Mouse (Mus musculus) forebrain, embryonic 14.5 days (tissue): ENCODE measurements around the gene Lin7a. TPM values are rescaled to one million over a fixed set of nuclear protein-coding genes. Genes with fewer than 3 reads are reported as not detected.

ENCODE experiments used
- ATAC-seq: fragments of 200-750 bp; cut with Nextera tagmentation; 2 replicates; pipeline ENCODE4 v1.8.0; 2017; ENCODE audit warnings: mild to moderate bottlenecking, moderate library complexity
- DNase-seq: peaks from one replicate; pipeline ENCODE4 v3.0.0-alpha.2; 2015; ENCODE audit warnings: low spot score
- H3K27ac ChIP-seq: fragments of 300-500 bp; sonication (generic); 2 replicates; pipeline ENCODE4 v1.5.1; 2014; ENCODE audit warnings: low read depth, mild to moderate bottlenecking, control low read depth, low read length, moderate library complexity
- H3K27me3 ChIP-seq: fragments of 300-500 bp; sonication (generic); replicated peaks from 2 replicates; pipeline ENCODE4 v1.6.1; 2014; ENCODE audit warnings: low read length, control low read depth, mixed read lengths; ENCODE audit not compliant: control insufficient read depth, insufficient read depth
- H3K36me3 ChIP-seq: fragments of 300-500 bp; sonication (generic); 2 replicates; pipeline ENCODE4 v1.6.1; 2014; ENCODE audit warnings: low read length, control low read depth; ENCODE audit not compliant: control insufficient read depth, insufficient read depth
- H3K4me1 ChIP-seq: fragments of 300-500 bp; sonication (generic); 2 replicates; pipeline ENCODE4 v1.6.1; 2014; ENCODE audit warnings: antibody characterized with exemption, low read length, control low read depth; ENCODE audit not compliant: control insufficient read depth, insufficient read depth
- H3K4me2 ChIP-seq: fragments of 300-500 bp; sonication (generic); 2 replicates; pipeline ENCODE4 v1.6.1; 2014; ENCODE audit warnings: mild to moderate bottlenecking, control low read depth, low read length
- H3K4me3 ChIP-seq: fragments of 300-500 bp; sonication (generic); 2 replicates; pipeline ENCODE4 v1.5.1; 2014; ENCODE audit warnings: low read depth, low read length, control low read depth
- H3K9ac ChIP-seq: fragments of 300-500 bp; sonication (generic); 2 replicates; pipeline ENCODE4 v1.6.1; 2014; ENCODE audit warnings: mild to moderate bottlenecking, low read length, control low read depth, moderate library complexity
- H3K9me3 ChIP-seq: fragments of 300-500 bp; sonication (generic); replicated peaks from 2 replicates; pipeline ENCODE4 v1.6.1; 2016; ENCODE audit warnings: low read length, control low read depth, mixed read lengths; ENCODE audit not compliant: control insufficient read depth
- WGBS: fragments of 180-500 bp; shearing (Covaris S2); extraction: QIAGEN DNeasy Blood & Tissue Kit; methylation state at CpG from one replicate; pipeline ENCODE4 v1.1.7; 2014; 5-methylcytosine and 5-hydroxymethylcytosine counted together
- polyA plus RNA-seq: library from polyadenylated mRNA; unstranded; fragments of >200 nt; fragmentation: Nextera tagmentation; extraction: Ambion mirVana; gene quantifications from 2 replicates; pipeline ENCODE4 v1.2.1, GENCODE M21; 2014

The Lin7a gene
- polyA plus RNA-seq, 1 experiment from 2014 or later: 9.1 TPM

DNA sequence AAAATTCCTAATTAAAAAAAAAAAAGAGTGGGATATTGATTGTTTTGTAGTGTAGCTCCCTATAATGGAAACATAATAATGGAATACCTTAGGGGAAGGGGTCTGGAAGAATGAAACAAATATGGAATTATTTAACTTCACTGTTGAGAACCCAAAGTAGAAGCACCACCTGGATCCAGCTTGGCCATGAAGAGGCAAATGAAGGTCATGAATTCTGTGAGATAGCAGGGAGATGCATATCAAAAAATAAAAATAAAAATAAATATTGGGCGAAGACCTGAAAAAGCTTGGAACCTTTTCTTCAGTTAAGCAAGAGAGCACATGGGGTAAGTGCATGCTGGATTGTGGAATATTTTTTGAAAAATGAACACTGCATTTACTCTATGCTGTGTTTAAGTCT lies 43.6 kb upstream of the Lin7a start:
- H3K27ac ChIP-seq: no peak overlapping the region
- no peak overlapping the region for H3K9ac ChIP-seq
- H3K4me3 ChIP-seq: no peak overlapping the region
- no peaks in the 10 kb centered on the region for H3K9me3 ChIP-seq
- 96% methylated on average over 1 of the region's 1 CpGs for WGBS
- ATAC-seq: no peak
- no peaks in the 10 kb centered on the region for H3K4me1 ChIP-seq
- no peak for DNase-seq
- H3K4me2 ChIP-seq: no peak overlapping the region
- H3K27me3 ChIP-seq: no peaks in the 10 kb centered on the region
- H3K36me3 ChIP-seq: no peaks in the 10 kb centered on the region

DNA sequence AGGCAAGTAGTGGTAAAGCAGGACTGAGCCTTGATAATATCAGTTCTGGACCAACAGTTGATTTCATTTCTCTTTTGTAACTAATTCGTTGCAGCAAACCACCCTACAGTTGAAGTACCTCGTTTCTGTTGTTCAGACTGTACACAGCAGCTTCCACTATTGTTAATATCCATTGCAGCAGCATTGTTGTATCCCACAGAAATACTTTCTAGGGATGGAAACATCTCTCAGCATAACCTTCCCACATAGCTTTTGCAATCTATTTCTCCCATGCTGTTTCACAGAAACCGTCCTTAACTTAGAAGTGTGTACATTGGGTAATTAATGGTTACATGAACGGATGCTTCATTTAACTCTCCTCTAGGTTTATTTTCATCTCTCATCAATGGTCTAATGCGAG lies 42.7 kb upstream of the Lin7a start:
- no peaks in the 10 kb centered on the region for H3K36me3 ChIP-seq
- no peaks in the 10 kb centered on the region for H3K27me3 ChIP-seq
- no peak overlapping the region for H3K27ac ChIP-seq
- H3K4me1 ChIP-seq: no peaks in the 10 kb centered on the region
- H3K4me3 ChIP-seq: no peak overlapping the region
- no peaks in the 10 kb centered on the region for H3K9me3 ChIP-seq
- WGBS: 83% methylated on average over 5 of the region's 5 CpGs
- no peak overlapping the region for H3K9ac ChIP-seq
- no peak for ATAC-seq
- no peak overlapping the region for H3K4me2 ChIP-seq
- no peak for DNase-seq

DNA sequence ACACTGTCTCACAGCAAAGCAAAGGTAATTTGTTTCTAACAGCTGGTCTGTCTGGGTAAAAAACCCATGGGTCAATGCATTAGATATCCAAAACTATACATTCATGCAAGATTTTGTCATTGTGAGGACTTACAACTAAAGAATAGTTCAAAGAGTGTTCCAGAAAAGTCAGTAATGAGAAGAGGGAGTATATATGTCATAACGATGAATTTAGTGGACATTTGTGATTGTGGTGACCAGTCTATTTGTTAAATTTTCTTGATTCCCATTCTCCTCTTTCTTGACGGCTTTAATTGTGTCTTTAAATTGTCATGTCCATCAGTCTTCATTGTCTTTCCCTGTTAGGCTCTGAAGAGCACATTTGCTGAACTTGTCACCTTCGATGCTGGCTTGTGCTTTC lies 42.1 kb upstream of the Lin7a start:
- H3K36me3 ChIP-seq: no peaks in the 10 kb centered on the region
- H3K4me3 ChIP-seq: no peak overlapping the region
- no peak for DNase-seq
- no peak for ATAC-seq
- 74% methylated on average over 3 of the region's 3 CpGs for WGBS
- no peaks in the 10 kb centered on the region for H3K9me3 ChIP-seq
- no peak overlapping the region for H3K9ac ChIP-seq
- no peak overlapping the region for H3K4me2 ChIP-seq
- H3K27ac ChIP-seq: no peak overlapping the region
- H3K27me3 ChIP-seq: no peaks in the 10 kb centered on the region
- no peaks in the 10 kb centered on the region for H3K4me1 ChIP-seq

DNA sequence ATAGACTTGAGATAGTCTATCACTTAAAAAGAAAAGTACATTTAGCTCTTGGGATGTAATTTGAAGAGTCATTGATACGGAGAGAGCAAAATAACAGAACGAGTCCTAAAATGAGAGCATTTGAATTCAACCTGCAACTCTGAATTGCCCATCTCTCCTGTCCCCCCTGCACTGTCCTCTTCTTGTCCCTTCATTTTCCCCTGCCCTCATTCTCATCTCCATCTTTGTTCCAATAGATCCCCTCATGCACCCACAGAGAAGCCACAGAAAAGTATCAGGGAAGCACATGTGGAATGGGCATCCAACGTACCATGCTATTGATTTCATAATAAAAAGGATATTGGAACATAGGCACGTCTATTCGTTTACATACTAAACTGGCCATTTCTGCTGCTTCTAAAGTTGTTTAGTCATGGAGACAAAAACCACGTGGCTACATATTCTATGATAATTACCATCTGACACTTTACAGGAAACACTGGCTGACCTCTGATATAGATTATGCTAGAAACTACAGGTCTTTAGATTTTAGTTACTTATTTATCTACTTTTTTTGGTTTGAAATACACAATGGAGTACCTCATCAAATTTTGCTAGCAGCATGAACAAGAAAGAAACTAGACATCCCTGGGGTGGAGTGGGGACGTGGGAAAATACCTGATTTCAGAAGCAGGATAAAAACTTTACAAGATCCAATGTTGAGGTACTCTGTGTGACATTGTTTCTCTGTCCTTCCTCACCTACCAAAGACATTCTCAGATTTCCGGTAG lies 41.2 kb upstream of the Lin7a start:
- no peak for DNase-seq
- Histone ChIP-seq H3K36me3 (no peaks in the 10 kb centered on the region), H3K4me2 (no peak overlapping the region), H3K4me1 (no peaks in the 10 kb centered on the region), H3K27me3 (no peaks in the 10 kb centered on the region), H3K4me3 (no peak overlapping the region), H3K9me3 (no peaks in the 10 kb centered on the region), H3K27ac (no peak overlapping the region), H3K9ac (no peak overlapping the region)
- 86% methylated on average over 8 of the region's 8 CpGs for WGBS
- ATAC-seq: no peak

DNA sequence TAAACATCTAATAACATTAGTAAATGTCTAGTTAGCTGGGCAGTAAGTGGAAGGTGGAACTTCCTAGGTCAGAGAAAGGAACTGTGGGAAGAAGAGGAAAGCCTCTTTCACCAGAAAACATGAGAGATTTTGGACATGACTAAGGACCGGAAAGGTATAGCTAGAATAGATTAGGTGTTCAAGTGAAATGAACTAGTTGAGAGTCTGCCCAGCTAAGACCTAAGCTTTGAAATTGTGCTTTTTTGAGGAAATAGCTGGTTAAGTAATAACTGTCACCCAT lies 40.7 kb upstream of the Lin7a start:
- Histone ChIP-seq H3K9me3 (no peaks in the 10 kb centered on the region), H3K9ac (no peak overlapping the region), H3K27me3 (no peaks in the 10 kb centered on the region), H3K27ac (no peak overlapping the region), H3K4me2 (no peak overlapping the region), H3K4me1 (no peaks in the 10 kb centered on the region), H3K36me3 (no peaks in the 10 kb centered on the region), H3K4me3 (no peak overlapping the region)
- ATAC-seq: no peak
- 88% methylated on average over 1 of the region's 1 CpGs for WGBS
- no peak for DNase-seq

DNA sequence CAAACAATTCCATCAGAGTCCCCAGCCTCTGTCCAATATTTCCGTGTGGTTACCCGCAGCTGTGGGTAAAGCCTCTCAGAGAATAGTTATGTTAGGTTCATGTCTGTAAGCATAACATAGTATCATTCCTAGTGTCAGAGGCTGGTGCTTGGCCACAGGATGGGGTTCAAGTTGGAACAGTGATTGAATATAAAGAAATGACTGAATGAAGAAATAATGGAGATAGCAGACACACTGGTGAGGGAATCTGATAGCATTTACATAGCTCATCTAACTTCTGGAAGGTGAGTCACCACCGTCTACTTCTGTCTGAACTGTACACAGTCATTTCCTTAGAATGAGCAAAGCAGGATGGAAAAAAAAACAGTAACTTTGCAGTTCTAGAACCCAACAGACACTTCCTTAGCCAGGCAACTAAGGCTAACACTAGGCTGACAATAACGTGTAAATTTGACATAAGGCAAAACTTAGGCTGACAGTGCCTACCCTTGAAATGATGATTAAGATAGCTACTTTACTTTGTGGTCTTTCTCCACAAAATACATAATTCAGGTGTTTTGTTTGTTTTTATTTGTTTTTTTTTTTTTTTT lies 40.0 kb upstream of the Lin7a start:
- H3K4me3 ChIP-seq: no peak overlapping the region
- no peak for ATAC-seq
- no peaks in the 10 kb centered on the region for H3K36me3 ChIP-seq
- no peak overlapping the region for H3K4me2 ChIP-seq
- no peak overlapping the region for H3K27ac ChIP-seq
- 90% methylated on average over 4 of the region's 4 CpGs for WGBS
- no peak overlapping the region for H3K9ac ChIP-seq
- no peak for DNase-seq
- no peaks in the 10 kb centered on the region for H3K4me1 ChIP-seq
- H3K27me3 ChIP-seq: no peaks in the 10 kb centered on the region
- H3K9me3 ChIP-seq: no peaks in the 10 kb centered on the region

DNA sequence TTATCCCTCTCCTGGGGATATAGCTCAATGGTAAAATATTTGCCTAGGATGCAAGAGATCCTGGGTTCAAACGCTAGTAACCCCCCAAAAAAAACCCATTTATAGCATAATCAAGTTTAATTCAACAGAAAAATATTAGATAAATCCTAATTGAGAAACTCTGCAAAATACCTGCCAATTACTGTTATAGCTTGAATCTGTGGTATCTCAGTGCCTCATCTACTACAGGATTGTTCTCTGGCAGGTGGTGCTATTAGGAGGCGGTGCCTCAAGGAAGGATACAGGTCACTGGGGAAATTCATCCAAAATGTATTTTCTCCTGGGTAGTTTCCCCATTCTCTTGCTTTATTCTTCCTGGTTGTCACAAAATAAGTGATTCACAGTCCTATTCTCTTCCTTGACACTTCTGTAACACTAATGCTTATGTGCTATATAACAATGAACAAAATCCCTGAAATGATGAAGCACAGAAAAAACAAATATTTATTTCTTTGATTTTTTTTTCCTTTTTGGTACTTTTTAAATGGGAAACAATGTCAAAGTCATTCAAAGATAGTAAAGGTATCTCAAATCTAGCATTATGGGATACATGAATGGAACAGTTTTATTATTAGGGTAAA lies 38.9 kb upstream of the Lin7a start:
- no peak overlapping the region for H3K27ac ChIP-seq
- DNase-seq (no peak), ATAC-seq (no peak)
- no peak overlapping the region for H3K4me2 ChIP-seq
- no peak overlapping the region for H3K9ac ChIP-seq
- H3K9me3 ChIP-seq: no peaks in the 10 kb centered on the region
- no peak overlapping the region for H3K4me3 ChIP-seq
- H3K36me3 ChIP-seq: no peaks in the 10 kb centered on the region
- WGBS: 83% methylated on average over 2 of the region's 2 CpGs
- H3K4me1 ChIP-seq: no peaks in the 10 kb centered on the region
- H3K27me3 ChIP-seq: no peaks in the 10 kb centered on the region

DNA sequence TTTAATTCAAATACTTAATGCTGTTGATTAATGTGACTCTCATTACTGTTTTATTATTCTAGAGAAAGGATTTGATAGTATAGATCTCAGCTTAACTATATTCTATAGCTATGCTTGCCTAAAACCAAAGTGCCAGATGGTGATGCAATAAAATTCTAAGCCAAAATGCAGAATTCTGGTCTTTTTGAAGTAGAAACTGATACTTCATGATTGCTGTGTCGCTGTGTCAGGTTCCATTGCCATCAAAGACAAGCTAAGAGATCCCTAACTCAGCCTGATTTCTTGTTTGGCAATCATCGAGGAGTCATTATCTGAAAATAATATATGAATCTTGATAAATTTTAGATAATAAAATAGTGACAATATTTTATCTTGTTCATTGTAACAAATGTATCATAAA lies 38.3 kb upstream of the Lin7a start:
- ATAC-seq (no peak), DNase-seq (no peak)
- H3K27me3 ChIP-seq: no peaks in the 10 kb centered on the region
- H3K9ac ChIP-seq: no peak overlapping the region
- no peaks in the 10 kb centered on the region for H3K36me3 ChIP-seq
- H3K4me2 ChIP-seq: no peak overlapping the region
- H3K4me3 ChIP-seq: no peak overlapping the region
- no peaks in the 10 kb centered on the region for H3K9me3 ChIP-seq
- WGBS: 94% methylated on average over 2 of the region's 2 CpGs
- no peak overlapping the region for H3K27ac ChIP-seq
- H3K4me1 ChIP-seq: no peaks in the 10 kb centered on the region

DNA sequence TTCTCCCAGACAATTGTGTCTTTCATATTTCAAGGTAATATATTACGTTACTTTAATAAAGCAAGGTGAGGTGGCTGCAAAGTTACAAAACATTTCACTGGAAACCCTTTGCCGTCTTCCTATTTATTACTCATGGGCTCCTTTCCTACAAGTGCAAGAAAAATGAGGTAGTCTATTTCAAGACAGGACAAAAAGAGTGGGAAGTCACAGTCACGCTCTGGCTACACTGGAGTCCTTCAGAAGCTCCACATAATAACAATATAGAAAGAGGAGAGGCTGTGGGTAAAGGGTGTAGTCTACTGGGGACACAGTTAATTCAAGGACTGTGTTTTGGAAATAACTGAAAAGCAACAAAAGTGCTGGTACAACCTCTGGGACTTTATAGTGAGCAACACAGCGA lies 37.7 kb upstream of the Lin7a start:
- no peaks in the 10 kb centered on the region for H3K36me3 ChIP-seq
- H3K4me2 ChIP-seq: no peak overlapping the region
- WGBS: 76% methylated on average over 4 of the region's 4 CpGs
- no peaks in the 10 kb centered on the region for H3K9me3 ChIP-seq
- H3K27me3 ChIP-seq: no peaks in the 10 kb centered on the region
- no peak for DNase-seq
- ATAC-seq: no peak
- H3K9ac ChIP-seq: no peak overlapping the region
- no peak overlapping the region for H3K27ac ChIP-seq
- no peak overlapping the region for H3K4me3 ChIP-seq
- no peaks in the 10 kb centered on the region for H3K4me1 ChIP-seq
